Mouse (Mus musculus) liver, postnatal 0 days (tissue): ENCODE data around the gene Golph3l.

Experiments used
- CTCF ChIP-seq: sonication (generic); IDR thresholded peaks from 2 replicates; pipeline ENCODE4 v1.5.1; 2016; ENCODE audit warnings: antibody characterized with exemption, low read depth
- EP300 ChIP-seq: IDR thresholded peaks from 2 replicates; pipeline ENCODE4 v1.6.1; 2016; ENCODE audit warnings: antibody characterized with exemption, low read depth, mild to moderate bottlenecking

DNA sequence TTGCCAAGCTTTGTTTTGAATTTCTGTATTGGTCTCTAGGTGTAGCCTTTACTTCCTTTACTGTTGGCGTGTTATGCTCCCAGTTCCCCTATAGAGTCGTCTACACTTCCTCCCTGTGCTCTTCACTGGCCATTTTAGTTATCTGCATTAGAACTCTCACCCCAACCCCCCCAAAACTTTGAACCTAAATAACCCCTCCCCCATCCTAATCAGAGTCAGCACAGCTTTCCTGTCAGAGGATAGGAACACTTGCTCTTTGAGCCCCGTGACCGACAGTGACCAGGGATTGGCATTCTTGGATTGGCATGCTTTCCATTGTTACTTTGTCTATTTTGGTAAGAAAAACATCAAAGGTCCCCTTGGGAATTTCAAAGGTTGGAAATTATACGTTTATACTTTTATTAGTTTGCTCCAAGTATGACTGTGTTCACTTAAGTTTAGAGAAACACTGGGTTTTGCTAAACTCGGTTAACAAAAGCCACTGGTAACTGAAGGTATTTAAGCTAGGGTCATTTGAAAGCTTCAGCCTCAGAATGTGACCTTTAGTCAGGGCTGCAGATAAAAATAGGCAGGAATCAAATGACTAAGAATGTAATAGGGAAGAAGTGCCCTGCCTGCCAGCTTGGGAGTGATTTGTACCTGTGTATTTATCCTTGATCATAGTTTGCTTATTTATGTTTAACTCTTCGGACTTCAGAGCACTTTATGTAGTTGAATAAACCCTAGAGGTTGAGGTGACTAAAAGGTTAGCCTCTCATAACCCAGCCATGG lies 73.4 kb downstream of the Golph3l start:
- TF ChIP-seq CTCF (no peak), EP300 (peak; percentile 38)
